Mouse (Mus musculus) intestine, postnatal 0 days (tissue): ENCODE measurements around the gene Atrnl1. TPM values are rescaled to one million over a fixed set of nuclear protein-coding genes. Genes with fewer than 3 reads are reported as not detected.

Source experiments
- ATAC-seq: fragments of 200-750 bp; cut with Nextera tagmentation; 2 replicates; pipeline ENCODE4 v1.8.0; 2017; ENCODE audit warnings: mild to moderate bottlenecking, moderate TSS enrichment, moderate library complexity
- H3K27ac ChIP-seq: fragments of 300-500 bp; sonication (generic); 2 replicates; pipeline ENCODE4 v1.5.1; 2014; ENCODE audit warnings: mild to moderate bottlenecking, low read depth, low read length, moderate library complexity
- H3K27me3 ChIP-seq: fragments of 300-500 bp; sonication (generic); replicated peaks from 2 replicates; pipeline ENCODE4 v1.6.1; 2014; ENCODE audit warnings: low read length, mixed read lengths; ENCODE audit not compliant: control insufficient read depth, insufficient read depth
- H3K36me3 ChIP-seq: fragments of 300-500 bp; sonication (generic); 2 replicates; pipeline ENCODE4 v1.6.1; 2014; ENCODE audit warnings: mild to moderate bottlenecking, moderate library complexity; ENCODE audit not compliant: control insufficient read depth, insufficient read depth
- H3K4me1 ChIP-seq: fragments of 300-500 bp; sonication (generic); replicated peaks from 2 replicates; pipeline ENCODE4 v1.6.1; 2014; ENCODE audit warnings: antibody characterized with exemption, low read length, mixed read lengths; ENCODE audit not compliant: control insufficient read depth, insufficient read depth
- H3K4me2 ChIP-seq: fragments of 300-500 bp; sonication (generic); replicated peaks from 2 replicates; pipeline ENCODE4 v1.6.1; 2014; ENCODE audit warnings: low read depth, mild to moderate bottlenecking, moderate library complexity
- H3K4me3 ChIP-seq: fragments of 300-500 bp; sonication (generic); 2 replicates; pipeline ENCODE4 v1.5.1; 2014; ENCODE audit warnings: low read depth, low read length
- H3K9ac ChIP-seq: fragments of 300-500 bp; sonication (generic); 2 replicates; pipeline ENCODE4 v1.6.1; 2014; ENCODE audit warnings: mild to moderate bottlenecking, low read depth, low read length
- H3K9me3 ChIP-seq: fragments of 300-500 bp; sonication (generic); 2 replicates; pipeline ENCODE4 v1.6.1; 2016; ENCODE audit warnings: mixed run types; ENCODE audit not compliant: control insufficient read depth
- CTCF ChIP-seq: sonication (generic); IDR thresholded peaks from 2 replicates; pipeline ENCODE4 v1.5.1; 2016; ENCODE audit warnings: low read depth, mild to moderate bottlenecking, control low read depth, antibody characterized with exemption, moderate library complexity
- WGBS: fragments of 180-500 bp; shearing (Covaris S2); extraction: QIAGEN DNeasy Blood & Tissue Kit; methylation state at CpG from one replicate; pipeline ENCODE4 v1.1.7; 2014; 5-methylcytosine and 5-hydroxymethylcytosine counted together
- polyA plus RNA-seq: library from polyadenylated mRNA; unstranded; fragments of >200 nt; fragmentation: Nextera tagmentation; extraction: Ambion mirVana; gene quantifications from 2 replicates; pipeline ENCODE4 v1.2.1, GENCODE M21; 2015

Gene Atrnl1
- polyA plus RNA-seq, 1 experiment from 2014 or later: 2.6 TPM

DNA sequence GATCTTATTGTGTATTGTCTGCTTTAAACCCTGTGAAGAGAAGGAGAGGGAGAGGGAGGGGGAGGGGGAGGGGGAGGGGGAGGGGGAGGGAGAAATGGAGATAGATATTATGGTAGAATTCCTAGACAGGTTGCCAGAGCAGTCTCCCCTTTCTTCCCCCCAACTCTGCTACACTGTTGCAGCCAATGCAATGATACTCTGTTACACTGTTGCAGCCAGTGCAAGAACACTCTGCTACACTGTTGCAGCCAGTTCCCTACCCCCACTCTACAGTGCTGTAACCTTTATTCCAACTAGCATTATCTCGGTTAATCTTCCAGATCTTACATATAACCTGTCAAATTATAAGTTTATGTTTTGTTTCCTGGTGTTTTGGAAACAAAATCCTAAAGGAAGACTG is 400.8 kb downstream of the Atrnl1 start:
- no peaks in the 10 kb centered on the region for H3K27me3 ChIP-seq
- no peak overlapping the region for H3K4me3 ChIP-seq
- H3K4me2 ChIP-seq: no peak overlapping the region
- no peak overlapping the region for H3K9ac ChIP-seq
- no peak for TF ChIP-seq CTCF
- no peak for ATAC-seq
- H3K9me3 ChIP-seq: no peaks in the 10 kb centered on the region
- no peaks in the 10 kb centered on the region for H3K4me1 ChIP-seq
- no peak overlapping the region for H3K27ac ChIP-seq
- 76% methylated on average over 1 of the region's 1 CpGs for WGBS
- no peaks in the 10 kb centered on the region for H3K36me3 ChIP-seq

DNA sequence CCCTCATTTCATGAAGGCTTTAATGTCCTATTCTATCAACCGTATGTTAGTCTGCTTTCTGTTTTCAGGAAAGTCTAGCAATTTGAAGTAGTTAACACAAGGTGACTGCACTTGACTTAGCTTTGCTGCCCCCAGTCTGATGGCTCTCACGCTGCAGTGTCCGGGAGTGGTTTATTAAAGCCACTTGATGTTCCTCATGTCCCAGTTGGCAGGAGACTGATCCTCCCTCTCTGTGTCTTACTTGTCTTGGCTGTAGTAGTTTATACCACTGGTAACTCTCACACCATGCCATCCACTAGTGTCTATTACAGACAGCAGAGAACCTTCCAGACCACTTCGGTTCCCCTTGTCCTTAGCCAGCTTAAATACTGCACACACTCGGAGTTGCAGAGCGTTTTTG is 404.9 kb downstream of the Atrnl1 start:
- TF ChIP-seq CTCF: no peak
- H3K9me3 ChIP-seq: no peaks in the 10 kb centered on the region
- H3K27ac ChIP-seq: no peak overlapping the region
- 93% methylated on average over 6 of the region's 6 CpGs for WGBS
- no peaks in the 10 kb centered on the region for H3K36me3 ChIP-seq
- H3K4me1 ChIP-seq: no peaks in the 10 kb centered on the region
- no peak overlapping the region for H3K4me3 ChIP-seq
- no peak for ATAC-seq
- no peak overlapping the region for H3K4me2 ChIP-seq
- no peak overlapping the region for H3K9ac ChIP-seq
- H3K27me3 ChIP-seq: no peaks in the 10 kb centered on the region

DNA sequence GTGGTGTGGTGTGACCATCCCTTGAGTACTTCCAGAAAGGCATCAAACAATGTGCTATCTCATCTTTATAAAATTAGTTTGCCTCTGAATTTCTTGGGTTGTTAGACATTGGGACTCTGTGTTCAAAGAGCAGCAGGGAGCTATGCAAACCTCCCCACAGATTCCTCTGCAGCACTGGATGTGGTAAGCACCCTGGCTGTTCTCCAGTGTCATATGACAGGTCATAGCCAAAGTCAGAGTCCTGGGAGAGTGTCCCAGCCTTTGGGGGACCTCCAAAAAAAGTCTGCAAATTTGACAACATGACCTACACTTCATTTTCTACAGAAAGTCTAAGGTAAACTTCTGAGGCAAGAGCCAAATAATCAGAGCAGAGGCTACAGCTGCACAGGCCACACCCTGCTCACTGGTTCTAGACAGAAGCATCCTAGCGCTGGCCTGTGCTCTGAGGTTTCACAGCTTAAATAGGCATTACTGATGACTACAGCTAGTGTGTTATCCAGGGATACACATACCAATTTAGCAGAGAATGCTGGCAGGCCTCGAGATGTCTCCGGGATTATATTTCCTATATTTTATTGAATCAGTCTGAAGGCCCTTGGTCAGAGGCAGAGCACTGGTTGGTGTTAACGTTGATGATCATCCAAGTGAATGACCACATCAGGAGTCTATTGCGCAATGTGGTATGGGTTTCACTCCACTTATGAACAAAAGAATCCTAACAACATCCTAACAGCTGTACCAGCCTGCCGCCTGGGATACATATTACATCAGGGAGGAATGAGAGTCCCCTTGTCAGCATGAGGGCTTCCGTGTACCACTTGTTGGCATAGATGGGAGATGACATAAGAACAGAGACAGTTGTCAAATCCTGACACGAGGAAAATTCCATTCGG is 406.0 kb downstream of the Atrnl1 start:
- TF ChIP-seq CTCF: no peak
- 83% methylated on average over 9 of the region's 9 CpGs for WGBS
- no peaks in the 10 kb centered on the region for H3K9me3 ChIP-seq
- H3K27ac ChIP-seq: no peak overlapping the region
- no peak overlapping the region for H3K4me2 ChIP-seq
- no peak for ATAC-seq
- no peaks in the 10 kb centered on the region for H3K36me3 ChIP-seq
- H3K4me3 ChIP-seq: no peak overlapping the region
- no peaks in the 10 kb centered on the region for H3K4me1 ChIP-seq
- no peak overlapping the region for H3K9ac ChIP-seq
- H3K27me3 ChIP-seq: no peaks in the 10 kb centered on the region

DNA sequence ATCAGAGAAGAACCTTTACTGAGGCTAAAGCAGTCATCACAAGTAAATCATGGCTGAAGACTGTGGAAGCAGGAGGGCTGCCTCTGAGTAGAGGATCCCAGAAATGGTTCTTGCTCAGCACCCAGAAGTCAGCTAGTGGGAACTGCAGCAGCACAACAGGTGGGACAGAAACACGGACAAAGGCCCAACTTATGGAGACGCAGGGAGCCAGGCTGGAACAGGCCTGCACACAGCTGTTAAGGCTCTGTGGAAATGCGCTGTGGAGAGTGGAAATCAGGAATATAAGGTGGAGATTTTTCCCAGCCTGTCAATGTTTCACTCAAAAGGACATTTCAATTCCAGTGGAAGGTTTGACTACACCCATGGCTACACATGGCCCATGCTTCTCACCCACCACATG is 406.6 kb downstream of the Atrnl1 start:
- Histone ChIP-seq H3K4me1 (no peaks in the 10 kb centered on the region), H3K4me3 (no peak overlapping the region), H3K27ac (no peak overlapping the region), H3K27me3 (no peaks in the 10 kb centered on the region), H3K4me2 (no peak overlapping the region), H3K36me3 (no peaks in the 10 kb centered on the region), H3K9me3 (no peaks in the 10 kb centered on the region), H3K9ac (no peak overlapping the region)
- TF ChIP-seq CTCF: no peak
- no peak for ATAC-seq
- WGBS: 82% methylated on average over 3 of the region's 3 CpGs

DNA sequence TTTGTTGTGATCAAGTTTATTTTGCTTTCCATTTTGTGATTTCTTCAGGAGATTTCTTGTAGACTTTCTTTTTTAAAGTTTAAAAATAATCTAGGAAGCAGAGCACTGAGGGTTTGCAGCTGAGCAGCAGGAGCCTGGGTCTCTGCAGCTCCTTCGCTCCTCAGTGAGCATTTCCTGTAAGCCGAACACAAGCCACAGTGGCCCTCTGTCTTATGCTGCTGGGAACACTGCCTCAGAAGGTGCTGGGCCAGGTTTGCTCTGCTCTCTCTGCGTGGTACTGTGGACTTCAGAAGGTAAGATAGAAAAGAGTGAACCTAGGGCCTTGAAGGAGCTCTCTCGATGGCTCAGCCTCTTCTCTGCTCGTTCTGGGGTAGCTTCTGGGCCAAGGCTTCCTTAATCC is 407.9 kb downstream of the Atrnl1 start:
- ATAC-seq: no peak
- no peak overlapping the region for H3K9ac ChIP-seq
- no peaks in the 10 kb centered on the region for H3K4me1 ChIP-seq
- H3K27me3 ChIP-seq: no peaks in the 10 kb centered on the region
- no peaks in the 10 kb centered on the region for H3K9me3 ChIP-seq
- no peak overlapping the region for H3K27ac ChIP-seq
- TF ChIP-seq CTCF: no peak
- no peak overlapping the region for H3K4me2 ChIP-seq
- H3K36me3 ChIP-seq: no peaks in the 10 kb centered on the region
- H3K4me3 ChIP-seq: no peak overlapping the region
- WGBS: 89% methylated on average over 5 of the region's 5 CpGs

DNA sequence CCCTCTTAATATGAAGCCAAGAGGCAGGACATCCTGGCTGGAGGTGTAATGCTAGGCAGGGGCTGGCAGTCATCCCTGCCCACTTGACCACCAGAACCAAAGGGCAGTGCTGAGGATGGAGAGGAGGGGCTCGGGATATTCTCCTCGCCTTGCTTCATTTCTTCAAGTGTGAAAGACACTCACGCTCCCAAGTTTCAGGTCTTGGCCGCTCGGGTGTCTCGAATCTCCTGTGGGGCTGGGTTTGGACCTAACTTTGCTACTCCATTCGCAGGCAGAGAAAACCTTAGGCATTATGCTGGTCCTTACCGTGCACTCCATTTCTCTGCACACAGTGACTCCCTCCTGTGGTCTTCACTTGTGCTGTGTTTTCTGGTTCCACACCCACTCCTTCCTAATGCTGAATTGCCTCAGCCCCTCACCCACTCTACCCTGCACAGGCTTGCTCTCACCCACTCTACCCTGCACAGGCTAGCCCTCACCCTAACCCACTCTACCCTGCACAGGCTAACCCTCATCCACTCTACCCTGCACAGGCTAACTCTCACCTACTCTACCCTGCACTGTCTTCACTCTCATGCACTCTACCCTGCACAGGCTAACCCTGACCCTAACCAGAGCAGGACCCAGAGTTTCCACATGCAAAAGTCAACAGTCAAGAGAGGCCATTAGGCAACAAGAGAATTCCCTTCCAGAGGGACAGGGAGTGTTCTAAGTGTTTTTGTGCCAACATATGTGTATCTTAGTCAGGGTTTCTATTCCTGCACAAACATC is 410.9 kb downstream of the Atrnl1 start:
- H3K27me3 ChIP-seq: no peaks in the 10 kb centered on the region
- no peaks in the 10 kb centered on the region for H3K9me3 ChIP-seq
- H3K4me2 ChIP-seq: no peak overlapping the region
- H3K9ac ChIP-seq: no peak overlapping the region
- H3K27ac ChIP-seq: no peak overlapping the region
- H3K4me3 ChIP-seq: no peak overlapping the region
- no peak for ATAC-seq
- H3K4me1 ChIP-seq: no peaks in the 10 kb centered on the region
- WGBS: 95% methylated on average over 8 of the region's 8 CpGs
- no peak for TF ChIP-seq CTCF
- H3K36me3 ChIP-seq: no peaks in the 10 kb centered on the region
